Mouse (Mus musculus): ENCODE data around the gene Rspo4.
A peak's percentile ranks its signal among the peaks of the same experiment; 100 is the strongest.

The Rspo4 gene

GRCm38 (mm10) chr2:151842648-151843226, at the start of gene Rspo4:
TSS of gene Rspo4 (plus strand) at chr2:151842927.
- DNase-seq: peak; percentile 21 to 31

DNA sequence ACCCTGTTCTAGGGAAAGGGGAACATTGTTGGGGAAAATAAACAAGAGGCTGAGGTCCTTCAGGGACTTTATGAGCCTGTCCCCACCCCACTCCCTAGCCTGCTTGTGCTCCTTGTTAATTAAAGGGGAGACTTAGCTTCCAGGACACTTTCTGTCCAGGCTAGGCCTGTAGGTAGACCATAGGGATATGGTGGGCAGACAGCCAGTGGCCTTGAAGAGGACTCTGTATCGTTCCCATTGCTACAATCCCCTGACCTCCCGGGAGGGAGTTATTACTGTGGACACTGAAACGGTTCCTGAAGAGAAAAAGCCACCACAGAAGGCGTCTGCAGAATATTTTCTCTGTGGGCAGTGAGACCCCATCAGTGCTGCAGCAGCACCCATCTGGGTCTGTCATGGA, 27.1 kb upstream of the Rspo4 start:
- no peak for DNase-seq

GRCm38 (mm10) chr2:151862257-151862810, 19.6 kb downstream of the Rspo4 start:
- no peak for DNase-seq

DNA sequence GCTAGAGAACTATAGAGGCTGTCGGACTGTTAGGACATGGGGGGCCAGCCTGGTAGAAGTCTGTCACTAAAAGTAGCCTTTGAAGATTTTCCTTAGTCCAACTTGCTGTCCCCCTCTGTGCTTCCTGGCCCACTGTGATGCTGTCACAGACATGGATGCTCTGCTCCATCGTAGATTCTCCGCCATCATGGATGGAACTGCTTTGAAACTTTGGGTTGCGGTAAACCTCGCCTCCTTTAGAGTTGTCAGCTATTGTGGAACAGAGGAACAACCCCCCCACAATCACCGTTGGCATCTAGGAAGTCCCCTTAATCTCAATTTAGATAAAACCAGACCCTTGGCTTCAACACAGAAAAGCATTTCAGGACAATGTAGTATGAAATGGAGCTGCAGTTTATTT, 22.2 kb downstream of the Rspo4 start:
- DNase-seq: no peak

GRCm38 (mm10) chr2:151866487-151866886, 23.8 kb downstream of the Rspo4 start:
- DNase-seq: peak; percentile 84

GRCm38 (mm10) chr2:151868196-151868595, 25.5 kb downstream of the Rspo4 start:
- no peak for DNase-seq

DNA sequence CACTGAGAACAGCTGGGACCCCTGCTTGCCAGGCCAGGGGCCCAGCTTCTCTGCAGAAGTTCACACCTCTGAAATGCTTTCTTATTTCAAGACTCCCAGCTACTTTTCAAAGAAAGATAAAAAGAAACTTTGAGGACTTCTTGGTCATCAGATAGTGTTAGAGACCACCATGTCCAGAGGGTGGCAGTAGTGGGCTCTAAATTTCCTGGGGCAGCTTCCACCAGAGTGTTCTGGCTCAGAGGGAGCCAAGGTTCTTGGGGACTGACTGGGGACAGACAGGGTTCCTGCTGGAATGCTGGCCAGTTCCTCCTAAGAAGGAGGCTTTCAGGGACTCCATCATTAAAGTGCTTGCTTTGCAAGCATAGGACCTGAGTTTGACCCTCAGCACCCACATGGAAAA, 31.8 kb downstream of the Rspo4 start:
- DNase-seq: peak; percentile 68 to 71

DNA sequence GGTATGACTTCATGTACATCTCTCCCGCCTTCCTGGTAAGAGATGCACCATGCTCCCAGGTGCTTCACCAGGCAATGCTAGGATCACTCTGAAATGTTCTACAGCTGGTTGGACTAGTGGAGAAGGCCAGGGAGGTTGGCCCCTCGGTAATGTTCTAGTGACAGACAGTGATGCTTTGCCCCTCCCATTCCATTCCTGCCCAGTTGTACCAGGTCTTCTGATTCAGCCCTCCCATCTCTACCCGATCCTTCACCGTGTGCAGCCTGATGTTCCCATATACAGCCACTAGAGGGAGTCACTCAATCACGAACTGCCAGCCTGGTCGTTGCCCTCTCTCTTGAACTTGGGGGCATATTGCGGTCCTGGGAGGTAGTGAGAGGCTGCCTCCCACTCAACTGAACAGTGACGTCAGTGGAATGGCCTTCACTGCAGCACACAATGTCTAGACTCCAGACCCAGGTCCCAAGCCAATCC, 33.3 kb downstream of the Rspo4 start:
- peak; percentile 64 to 74 for DNase-seq

DNA sequence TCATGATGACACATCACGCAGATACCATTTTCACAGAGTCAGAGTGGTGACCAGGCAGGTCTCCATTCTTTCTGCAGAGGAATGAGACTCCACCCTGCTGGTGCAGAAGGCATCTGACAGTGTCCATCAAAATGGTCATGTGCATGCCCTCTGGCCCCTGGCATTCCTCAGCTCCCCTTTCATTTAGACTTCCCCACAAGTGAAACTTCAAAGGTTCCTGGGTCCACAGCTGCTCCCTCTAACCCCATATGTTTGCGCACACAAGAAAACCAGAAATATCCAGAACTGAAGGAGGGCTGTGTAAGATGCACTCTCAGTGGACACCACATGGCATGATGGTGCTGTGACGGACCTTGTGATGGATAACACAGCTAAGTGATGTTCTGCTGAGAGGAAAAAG, 35.9 kb downstream of the Rspo4 start:
- no peak for DNase-seq

GRCm38 (mm10) chr2:151879760-151880159, 37.0 kb downstream of the Rspo4 start:
- peak; percentile 28 to 47 for DNase-seq

DNA sequence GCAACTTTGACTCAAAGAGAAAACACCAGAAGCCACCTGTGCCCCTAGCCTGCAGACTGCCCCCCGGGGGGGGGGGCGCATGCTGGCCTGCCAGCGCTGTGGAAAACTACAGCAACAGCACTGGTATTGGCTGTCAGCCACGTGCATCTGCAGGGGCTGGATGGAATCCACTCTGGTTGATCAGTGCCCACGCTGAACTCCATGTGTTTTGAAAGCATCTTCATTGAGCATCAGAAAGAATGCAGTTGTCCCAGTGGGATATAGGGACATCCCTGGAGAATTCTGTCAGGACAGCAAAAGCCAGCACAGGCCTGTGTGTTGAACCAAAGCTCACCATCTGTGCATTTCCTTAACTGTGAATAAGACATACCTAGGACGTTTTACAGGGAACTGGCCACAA, 48.3 kb downstream of the Rspo4 start:
- DNase-seq: no peak

- DNase-seq: peak in 1 of 2 experiments; percentile 27
Measured at GRCm38 (mm10) chr2:151893122-151893774, 50.5 kb downstream of the Rspo4 start.

GRCm38 (mm10) chr2:151894209-151894980, 51.7 kb downstream of the Rspo4 start:
- peak; percentile 20 to 43 for DNase-seq

DNA sequence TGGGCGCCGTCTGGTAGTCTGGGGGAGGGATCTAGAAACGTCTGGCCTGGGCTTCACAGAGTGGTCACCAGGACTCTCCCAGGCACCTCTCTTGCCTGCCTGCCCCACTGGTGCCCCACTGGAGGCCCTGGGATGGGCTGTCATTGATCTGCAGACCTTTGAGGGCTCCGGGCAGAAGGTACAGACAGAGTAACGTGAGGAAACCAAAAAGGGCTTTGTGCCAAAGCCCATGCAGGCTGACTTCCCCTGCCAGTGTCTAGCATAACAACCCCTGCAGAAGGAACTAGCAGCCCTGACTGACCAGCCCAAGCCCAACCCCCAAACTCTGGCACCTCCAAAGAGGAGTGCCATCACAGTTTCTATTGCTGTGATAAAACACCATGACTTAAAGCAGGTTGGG, 53.2 kb downstream of the Rspo4 start:
- no peak for DNase-seq

DNA sequence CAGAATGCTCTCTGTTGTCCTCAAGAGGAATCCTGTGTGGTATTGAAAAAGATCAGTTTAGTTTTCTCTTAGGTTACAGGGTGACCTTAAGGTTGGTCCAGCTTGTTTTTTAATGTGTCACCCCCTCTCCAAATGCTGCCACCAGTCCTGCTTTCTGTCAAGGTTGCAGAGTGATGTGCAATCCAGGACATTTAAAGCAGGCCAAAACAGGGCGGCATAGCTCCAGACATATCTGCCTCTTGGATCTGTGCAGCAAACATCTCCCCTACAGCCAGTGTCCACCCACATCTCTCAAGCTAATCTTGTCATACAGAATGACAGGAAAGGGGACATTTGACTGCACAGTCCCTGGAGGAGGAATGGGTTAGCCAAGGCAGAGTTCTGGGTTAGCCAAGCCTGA, 55.4 kb downstream of the Rspo4 start:
- no peak for DNase-seq

DNA sequence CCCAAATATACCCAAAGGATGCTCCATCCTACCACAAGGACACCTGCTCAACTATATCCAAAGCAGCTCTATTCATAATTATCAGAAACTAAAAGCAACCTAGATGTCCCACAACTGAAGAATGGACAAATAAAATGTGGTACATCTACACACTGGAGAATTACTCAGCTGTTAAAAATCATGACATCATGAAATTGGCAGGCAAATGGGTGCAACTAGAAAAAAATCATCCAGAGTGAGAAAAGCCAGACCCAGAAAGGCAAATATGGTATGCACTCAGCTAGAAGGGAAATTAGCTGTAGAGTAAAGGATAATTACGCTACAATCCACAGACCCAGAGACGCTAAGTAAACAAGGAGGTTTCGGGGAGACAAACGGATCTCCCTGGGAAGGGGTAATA, 58.1 kb downstream of the Rspo4 start:
- no peak for DNase-seq

- no peak for DNase-seq
Measured at GRCm38 (mm10) chr2:151903267-151903666, 60.5 kb downstream of the Rspo4 start.

GRCm38 (mm10) chr2:151903933-151904332, 61.2 kb downstream of the Rspo4 start:
- DNase-seq: no peak

- no peak for DNase-seq
Measured at GRCm38 (mm10) chr2:151904636-151905035, 61.9 kb downstream of the Rspo4 start.

- no peak for DNase-seq
Measured at GRCm38 (mm10) chr2:151907020-151907419, 64.3 kb downstream of the Rspo4 start.

DNA sequence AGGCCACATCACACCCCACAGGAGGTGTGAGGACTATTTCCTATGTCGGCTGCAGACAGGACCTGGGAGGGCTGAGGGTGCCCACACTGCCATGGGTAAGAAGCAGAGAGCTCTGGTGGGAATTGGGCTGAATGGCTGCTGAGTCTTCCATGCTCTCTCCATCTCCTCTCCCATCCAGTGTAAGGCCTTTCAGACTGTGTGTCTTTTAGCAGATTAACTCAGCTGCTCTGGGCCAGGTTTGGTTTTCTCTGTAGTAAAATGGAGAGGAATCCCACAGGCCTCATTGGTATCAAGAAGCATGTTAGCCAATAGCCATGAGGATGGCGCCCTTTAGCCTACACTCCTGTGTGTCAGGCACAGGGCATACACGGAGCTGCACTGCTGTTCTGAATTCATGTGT, 66.7 kb downstream of the Rspo4 start:
- no peak for DNase-seq

- no peak for DNase-seq
Measured at GRCm38 (mm10) chr2:151910498-151910897, 67.8 kb downstream of the Rspo4 start.

DNA sequence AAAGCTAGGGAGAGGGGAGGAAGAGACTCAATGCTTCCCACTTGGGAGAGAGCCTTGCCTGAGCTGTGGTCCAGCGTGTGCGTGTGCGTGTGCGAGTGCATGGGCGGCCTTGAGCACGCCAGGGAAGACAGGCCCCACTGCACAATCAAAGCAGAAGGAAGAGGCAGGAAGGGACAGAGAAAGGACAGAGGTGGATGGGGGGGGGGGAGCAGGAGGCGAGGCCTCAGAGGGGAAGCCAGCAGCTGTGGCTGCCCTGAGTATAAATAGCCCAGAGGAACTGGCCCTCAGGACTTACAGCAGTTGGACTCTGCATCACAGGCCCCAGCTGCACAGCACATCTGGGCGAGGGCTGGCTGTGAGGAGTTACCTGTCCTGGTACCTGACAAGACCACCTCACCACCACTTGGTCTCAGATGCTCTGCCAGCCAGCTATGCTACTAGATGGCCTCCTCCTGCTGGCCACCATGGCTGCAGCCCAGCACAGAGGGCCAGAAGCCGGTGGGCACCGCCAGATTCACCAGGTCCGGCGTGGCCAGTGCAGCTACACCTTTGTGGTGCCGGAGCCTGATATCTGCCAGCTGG, 68.3 kb downstream of the Rspo4 start, which contains the start of gene Angpt4:
Gene Angpt4, plus strand, starts transcription at position 292 of the 582 bp plus-strand sequence.
- peak in 1 of 2 experiments; percentile 42 for DNase-seq

Data from kidney, postnatal 4 days (tissue).